Mouse (Mus musculus): ENCODE results near the gene Lrrc8c.
"Not testable (repeated sequence)": the region's sequence is repeated elsewhere in the genome, so short reads cannot be mapped to it uniquely, and the experiment has no call there.

Gene Lrrc8c

DNA sequence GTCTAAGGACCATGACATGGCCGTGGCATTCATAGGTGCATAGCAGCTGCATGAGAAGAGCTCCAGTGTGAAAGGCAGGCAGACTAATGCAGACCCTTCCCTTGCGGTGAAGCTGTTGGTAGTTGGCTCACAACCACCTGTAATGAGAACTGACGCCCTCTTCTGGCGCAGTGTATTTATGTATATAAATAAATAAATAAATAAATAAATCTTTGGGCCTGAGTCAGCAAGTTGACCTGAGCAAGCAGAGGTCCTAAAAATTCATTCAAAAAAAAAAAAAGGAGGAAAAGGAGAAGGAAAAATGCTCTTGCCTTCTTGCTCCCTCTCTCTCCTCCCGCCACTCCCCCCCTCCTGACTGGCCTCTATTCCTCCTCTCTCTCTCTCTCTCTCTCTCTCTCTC lies 81.8 kb downstream of the Lrrc8c start:
- no peak for DNase-seq (ENCODE audit: low spot score)

DNA sequence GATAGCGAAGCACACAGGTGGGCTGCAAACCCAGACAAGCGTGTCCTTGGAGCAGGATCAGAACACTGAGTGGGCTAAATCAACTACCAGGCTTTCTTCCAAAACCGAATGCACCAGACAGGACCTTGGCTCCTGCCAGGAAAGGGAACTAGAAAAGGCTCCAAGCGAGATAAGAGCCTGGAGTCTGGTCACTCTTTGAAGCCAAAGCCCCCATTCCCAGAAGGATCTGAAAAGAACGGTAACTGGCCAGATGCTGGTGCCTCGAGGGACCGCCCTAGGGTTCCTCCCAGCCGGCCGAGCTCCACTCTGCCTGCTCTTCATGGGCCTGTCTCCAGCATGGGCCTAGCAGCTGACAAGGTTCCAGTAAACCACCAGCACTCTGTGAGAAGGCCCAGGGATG lies 83.4 kb downstream of the Lrrc8c start:
- DNase-seq (ENCODE audit: low spot score), result no peak

- no peak for DNase-seq (ENCODE audit: low spot score)
Observed at GRCm38 (mm10) chr5:105605736-105606135, 86.5 kb downstream of the Lrrc8c start.

- peak; percentile 32 for DNase-seq (ENCODE audit: low spot score)
Observed at GRCm38 (mm10) chr5:105609683-105610082, 90.5 kb downstream of the Lrrc8c start.

GRCm38 (mm10) chr5:105613002-105613401 lies 93.8 kb downstream of the Lrrc8c start:
- DNase-seq (ENCODE audit: low spot score), result no peak

DNA sequence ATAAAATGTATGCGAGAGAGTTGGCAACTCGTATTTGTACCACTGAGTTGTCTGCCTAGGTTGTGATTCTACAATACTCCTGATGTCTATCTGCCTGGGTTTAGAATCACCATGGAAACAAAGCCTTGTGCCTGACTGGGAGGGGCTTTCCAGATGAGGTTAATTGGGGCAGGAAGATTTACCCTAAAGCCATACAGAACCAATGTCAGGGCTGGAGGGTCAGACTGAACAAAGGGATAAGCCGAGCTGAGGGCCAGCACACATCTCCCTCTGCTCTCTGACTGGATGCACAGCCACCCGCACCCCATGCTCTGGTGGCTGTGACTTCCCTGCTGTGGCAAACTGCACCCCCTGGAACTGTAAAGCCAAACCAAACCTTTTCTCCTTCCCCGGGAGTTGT lies 94.8 kb downstream of the Lrrc8c start:
- no peak for DNase-seq (ENCODE audit: low spot score)

DNA sequence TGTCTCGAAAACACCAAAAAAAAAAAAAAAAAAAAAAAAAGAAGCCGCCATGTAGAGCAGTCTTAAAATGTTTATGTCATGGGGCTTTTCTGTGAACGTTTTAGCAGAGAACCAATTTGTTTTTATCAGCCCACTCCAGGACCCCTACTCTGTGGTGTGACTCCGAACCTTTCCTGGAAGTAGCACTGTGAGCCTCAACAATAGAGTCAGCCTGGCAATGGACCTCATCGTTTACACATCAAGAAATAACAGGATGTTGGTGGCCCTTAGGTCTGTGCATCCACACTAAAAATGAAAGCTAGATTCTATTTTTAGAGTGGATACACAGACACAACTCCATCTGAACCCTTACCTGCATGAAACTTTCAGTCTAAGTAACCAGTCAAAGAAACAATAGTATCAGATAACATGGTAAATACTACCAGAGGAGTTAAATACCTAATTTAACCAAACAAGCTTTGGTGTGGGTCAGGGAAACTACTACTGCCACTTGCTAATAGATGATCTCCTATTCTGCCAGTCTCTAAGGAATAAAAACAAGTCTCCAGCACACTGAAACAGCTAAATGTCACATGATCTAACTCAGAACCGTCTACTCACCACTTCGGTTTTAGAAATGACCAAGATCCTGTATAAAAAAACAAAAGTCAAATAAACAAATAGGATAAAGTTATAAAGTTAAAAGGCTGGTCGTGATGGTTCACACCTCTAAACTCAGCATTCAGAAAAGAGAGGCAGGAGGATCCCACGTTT lies 95.7 kb downstream of the Lrrc8c start:
- peak; percentile 48 for DNase-seq (ENCODE audit: low spot score)

DNA sequence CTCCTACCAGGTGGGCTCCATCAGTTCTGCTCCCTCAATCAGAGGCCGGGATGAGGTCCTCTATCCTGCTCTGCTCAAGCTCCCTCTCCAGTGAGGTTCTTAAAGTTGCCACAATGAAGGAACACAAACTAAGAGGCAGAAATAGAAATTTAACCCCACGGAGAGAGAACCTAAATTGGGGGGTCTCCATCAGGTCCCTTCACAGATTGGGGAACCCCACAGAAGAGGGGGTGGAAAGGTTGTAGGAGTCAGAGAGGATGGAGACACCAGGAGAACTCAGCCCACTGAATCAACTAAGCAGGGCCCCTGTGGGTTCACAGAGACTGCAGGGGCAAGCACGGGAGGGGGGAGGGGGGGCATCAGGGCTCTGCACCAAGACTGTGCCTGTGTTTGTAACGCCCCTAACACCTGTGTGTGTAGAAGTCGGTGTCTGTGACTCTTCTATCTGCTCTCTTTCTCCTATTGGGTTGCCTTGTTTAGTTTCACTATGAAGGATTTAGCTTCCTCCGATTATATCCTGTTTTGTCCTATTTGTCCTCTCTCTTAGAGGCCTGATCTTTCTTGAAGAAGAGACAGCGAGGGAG lies 96.8 kb downstream of the Lrrc8c start:
- no peak for DNase-seq (ENCODE audit: low spot score)

- no peak for DNase-seq (ENCODE audit: low spot score)
Observed at GRCm38 (mm10) chr5:105616538-105616937, 97.3 kb downstream of the Lrrc8c start.

GRCm38 (mm10) chr5:105618510-105618909 lies 99.3 kb downstream of the Lrrc8c start:
- DNase-seq (ENCODE audit: low spot score), result no peak

GRCm38 (mm10) chr5:105619666-105620065 lies 100.5 kb downstream of the Lrrc8c start:
- DNase-seq (ENCODE audit: low spot score), result no peak

DNA sequence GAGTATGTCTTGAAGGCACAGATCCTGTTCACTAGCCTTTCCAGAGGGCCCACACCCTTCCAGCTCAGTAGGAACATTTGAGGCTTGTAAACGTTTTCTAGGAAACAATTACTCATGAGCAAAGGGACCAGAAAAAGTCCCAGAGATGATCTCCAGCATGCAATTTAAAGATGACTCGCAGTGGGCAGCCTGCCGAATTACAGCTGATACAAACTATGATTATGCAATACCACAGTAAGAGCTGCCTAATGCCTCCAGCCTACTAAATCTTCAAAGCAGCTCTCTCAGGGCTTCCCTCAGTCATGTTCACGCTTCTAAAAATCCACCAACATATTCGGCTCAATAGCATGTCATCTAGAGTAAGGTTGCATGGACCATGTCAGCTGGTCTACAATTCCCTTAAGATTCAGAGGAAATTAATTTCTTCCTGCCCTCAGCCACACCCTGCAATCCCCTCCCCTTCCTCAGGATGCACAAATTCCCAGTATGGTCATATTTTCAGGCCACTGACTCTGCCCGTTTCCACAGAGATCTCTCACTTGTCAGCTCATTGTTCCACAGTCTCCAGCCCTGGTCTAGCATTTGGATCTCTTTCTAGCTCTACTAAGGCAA lies 101.4 kb downstream of the Lrrc8c start:
- peak; percentile 63 for DNase-seq (ENCODE audit: low spot score)

GRCm38 (mm10) chr5:105623074-105623713 lies 104.0 kb downstream of the Lrrc8c start:
- DNase-seq (ENCODE audit: low spot score), result peak; percentile 37

- DNase-seq (ENCODE audit: low spot score), result no peak
Observed at GRCm38 (mm10) chr5:105624257-105624656, 105.1 kb downstream of the Lrrc8c start.

DNA sequence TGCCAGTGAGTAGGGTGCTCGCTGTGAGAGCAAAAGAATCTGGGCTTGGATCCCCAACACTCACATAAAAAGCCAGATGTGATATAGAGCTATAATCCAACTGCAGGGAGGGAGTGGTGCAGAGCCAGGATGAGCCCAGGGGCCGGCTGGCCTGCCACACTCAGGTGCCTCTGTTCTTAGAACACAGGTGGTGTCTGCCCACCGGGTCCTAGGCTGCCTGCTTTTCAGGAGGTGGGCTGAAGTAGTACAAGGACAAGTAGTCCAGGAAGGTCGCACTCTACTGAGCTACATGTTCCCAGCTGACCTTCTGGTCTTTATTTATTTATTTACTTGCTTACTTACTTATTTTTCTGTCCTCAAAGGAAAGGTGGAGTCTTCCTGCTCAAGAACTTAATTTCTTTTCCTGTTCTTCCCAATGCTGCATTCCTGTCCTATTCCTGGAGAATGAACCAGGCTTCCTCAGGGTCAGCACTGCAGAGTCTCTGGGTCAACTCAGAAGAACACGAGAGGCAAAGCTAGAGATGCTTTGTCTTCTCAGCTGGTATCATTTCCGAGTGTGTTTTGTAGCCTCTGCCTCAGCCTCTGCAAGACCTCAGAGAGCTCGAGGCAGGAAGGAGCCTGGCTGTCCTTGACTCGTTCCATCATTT lies 106.4 kb downstream of the Lrrc8c start:
- DNase-seq (ENCODE audit: low spot score), result no peak

- no peak for DNase-seq (ENCODE audit: low spot score)
Observed at GRCm38 (mm10) chr5:105626355-105626754, 107.2 kb downstream of the Lrrc8c start.

GRCm38 (mm10) chr5:105627093-105627492 lies 107.9 kb downstream of the Lrrc8c start:
- no peak for DNase-seq (ENCODE audit: low spot score)

DNA sequence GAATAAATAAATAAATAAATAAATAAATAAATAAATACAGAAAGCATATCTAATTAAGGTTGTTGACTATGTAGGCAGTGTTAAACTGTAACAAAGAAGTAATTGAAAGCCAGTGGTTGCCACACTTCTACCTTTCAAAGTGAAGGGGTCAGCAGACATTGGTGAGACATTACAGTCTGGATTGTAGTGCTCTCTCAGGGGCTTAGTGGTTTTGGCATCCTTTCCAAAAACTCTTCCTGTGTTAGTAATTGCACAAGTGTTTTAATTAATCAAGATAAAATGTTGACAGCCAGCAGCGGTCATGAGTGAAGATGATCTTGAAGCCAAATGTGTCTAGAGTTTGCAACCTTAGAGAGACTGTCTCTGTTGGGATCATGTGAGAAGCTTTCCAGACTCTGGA lies 110.8 kb downstream of the Lrrc8c start:
- no peak for DNase-seq (ENCODE audit: low spot score)

DNA sequence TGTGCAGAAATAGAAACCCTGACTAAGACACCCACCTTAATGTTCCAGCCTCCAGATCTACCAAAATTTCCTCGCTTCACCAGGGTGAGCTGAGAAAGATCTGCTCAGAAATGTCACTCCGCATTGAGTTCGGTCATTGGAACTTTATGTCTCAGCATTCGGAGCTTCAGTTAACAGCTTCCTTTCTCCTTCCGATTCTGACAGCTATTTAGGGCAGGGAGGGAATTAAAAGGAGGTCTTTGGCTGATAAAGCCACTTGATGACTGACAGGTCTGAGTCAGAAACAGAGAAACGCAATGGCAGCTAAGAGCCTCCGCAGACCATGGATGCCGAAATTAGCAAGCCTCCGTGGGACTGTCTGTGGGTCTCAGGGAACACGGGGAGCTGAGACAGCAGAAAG lies 112.9 kb downstream of the Lrrc8c start:
- DNase-seq (ENCODE audit: low spot score), result no peak

- DNase-seq (ENCODE audit: low spot score), result no peak
Observed at GRCm38 (mm10) chr5:105635576-105635975, 116.4 kb downstream of the Lrrc8c start.

DNA sequence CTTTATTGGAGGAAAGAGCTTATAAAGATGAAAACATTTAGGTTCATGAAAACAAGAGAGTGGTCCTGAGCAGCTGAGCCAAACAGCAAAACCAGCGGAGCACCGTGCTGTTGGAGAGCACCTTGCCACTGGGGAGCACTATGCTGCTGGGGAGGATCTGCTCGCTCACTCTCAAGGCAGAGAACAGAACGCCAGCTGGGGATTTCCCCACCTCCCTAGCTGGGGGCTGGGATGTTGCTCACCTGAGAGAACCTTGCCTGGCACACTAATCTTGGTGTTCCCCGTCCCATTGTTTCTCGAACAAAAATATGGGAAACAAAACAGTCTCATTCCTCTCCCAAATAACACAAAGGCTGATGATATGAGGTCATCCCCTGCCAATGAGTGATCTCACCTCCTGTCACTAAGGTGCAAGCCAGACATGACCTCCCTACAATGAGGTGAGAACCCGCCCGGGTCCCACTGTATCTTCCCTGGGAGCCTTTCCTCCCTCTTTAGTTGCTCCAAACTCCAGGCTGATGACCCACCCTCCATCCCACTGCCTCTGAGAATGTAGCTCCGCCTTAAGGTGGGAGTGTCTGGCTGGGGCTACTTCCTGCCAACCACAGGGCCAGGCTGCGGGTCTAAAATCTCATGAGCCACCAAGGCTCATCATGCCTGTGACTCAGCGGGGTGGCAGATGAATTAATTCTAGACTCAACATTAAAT lies 117.5 kb downstream of the Lrrc8c start:
- no peak for DNase-seq (ENCODE audit: low spot score)

- not testable (repeated sequence) for DNase-seq (ENCODE audit: low spot score)
Observed at GRCm38 (mm10) chr5:105638266-105638665, 119.1 kb downstream of the Lrrc8c start.

All from lung, postnatal 25 days (tissue).